Mouse (Mus musculus) heart, postnatal 25 days (tissue): ENCODE data around the gene Btbd35f10. TPM values are rescaled to one million over a fixed set of nuclear protein-coding genes. Genes with fewer than 3 reads are reported as not detected.
"Not testable (repeated sequence)": the region's sequence is repeated elsewhere in the genome, so short reads cannot be mapped to it uniquely, and the experiment has no call there.

ENCODE experiments used
- DNase-seq: peaks from one replicate; pipeline ENCODE4 v3.0.0; 2022; ENCODE audit warnings: low spot score
- intact Hi-C: fragments of 180-260 bp; cut with DNase I; formaldehyde crosslinking; loops from one replicate; pipeline ENCODE4 v1.15.1; 2025
- total RNA-seq, 2 experiments: library from RNA; stranded (reverse); gene quantifications; 2 replicates each; pipeline ENCODE4 v1.2.3; 2021

Gene Btbd35f10
- total RNA-seq, result not detected

DNA sequence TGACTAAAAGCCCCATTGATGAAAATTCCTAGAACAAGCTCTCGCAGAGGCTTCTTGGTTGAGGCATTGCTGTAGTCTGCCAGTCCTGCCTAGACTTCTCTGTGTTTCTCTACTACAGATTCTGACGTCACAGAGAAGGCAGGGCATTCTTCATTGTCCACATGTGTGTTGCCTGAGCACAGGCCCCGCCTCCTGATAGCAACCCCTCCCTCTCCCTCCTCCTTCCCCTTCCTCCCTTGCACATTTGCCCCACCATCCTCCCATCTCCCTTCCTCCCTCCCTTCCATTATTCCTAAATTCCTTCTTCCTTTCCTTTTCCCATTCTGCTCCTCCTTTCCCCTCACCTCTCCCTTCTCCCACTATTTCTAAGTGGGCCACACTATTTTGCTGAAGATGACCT lies at the start of gene Btbd35f10:
TSS of gene Btbd35f10 (minus strand) at position 101 of the 400 bp plus-strand sequence.
- DNase-seq, intact Hi-C loops: not testable (repeated sequence)

Other genes with a start within 250 kb of the Btbd35f10 start
- gene Btbd35f18, start 52.7 kb downstream of the Btbd35f10 start, total RNA-seq, result not detected
- gene Btbd35f16, start 204.1 kb upstream of the Btbd35f10 start, total RNA-seq, result not detected